Mouse (Mus musculus) midbrain, embryonic 12.5 days (tissue): ENCODE results near the gene Noxred1. TPM values are rescaled to one million over a fixed set of nuclear protein-coding genes. Genes with fewer than 3 reads are reported as not detected.

Experiments used
- ATAC-seq: fragments of 200-750 bp; cut with Nextera tagmentation; 2 replicates; pipeline ENCODE4 v1.8.0; 2017; ENCODE audit warnings: low read depth, moderate TSS enrichment, moderate library complexity; ENCODE audit not compliant: low FRiP score
- H3K27ac ChIP-seq: fragments of 300-500 bp; sonication (generic); replicated peaks from 2 replicates; pipeline ENCODE4 v1.5.1; 2016; ENCODE audit warnings: mild to moderate bottlenecking
- H3K27me3 ChIP-seq: fragments of 300-500 bp; sonication (generic); 2 replicates; pipeline ENCODE4 v1.6.1; 2016; ENCODE audit warnings: mild to moderate bottlenecking
- H3K36me3 ChIP-seq: fragments of 300-500 bp; sonication (generic); 2 replicates; pipeline ENCODE4 v1.6.1; 2016
- H3K4me1 ChIP-seq: fragments of 300-500 bp; sonication (generic); 2 replicates; pipeline ENCODE4 v1.6.1; 2016
- H3K4me2 ChIP-seq: fragments of 300-500 bp; sonication (generic); replicated peaks from 2 replicates; pipeline ENCODE4 v1.6.1; 2016; ENCODE audit warnings: mild to moderate bottlenecking, moderate library complexity
- H3K4me3 ChIP-seq: fragments of 300-500 bp; sonication (generic); 2 replicates; pipeline ENCODE4 v1.5.1; 2016; ENCODE audit warnings: mild to moderate bottlenecking
- H3K9ac ChIP-seq: fragments of 300-500 bp; sonication (generic); replicated peaks from 2 replicates; pipeline ENCODE4 v1.6.1; 2016; ENCODE audit warnings: mild to moderate bottlenecking, moderate library complexity
- H3K9me3 ChIP-seq: fragments of 300-500 bp; sonication (generic); 2 replicates; pipeline ENCODE4 v1.6.1; 2016; ENCODE audit warnings: mild to moderate bottlenecking
- WGBS: fragments of 180-500 bp; shearing (Covaris S2); methylation state at CpG from one replicate; pipeline ENCODE4 v1.1.7; 2016; 5-methylcytosine and 5-hydroxymethylcytosine counted together
- microRNA-seq: library from miRNA; unstranded; fragments of <30 nt; microRNA quantifications from one replicate; pipeline ENCODE4, GENCODE M21; 2017
- polyA plus RNA-seq: library from polyadenylated mRNA; unstranded; fragments of >200 nt; fragmentation: Nextera tagmentation; extraction: Ambion mirVana; gene quantifications from 2 replicates; pipeline ENCODE4 v1.2.1, GENCODE M21; 2016

The Noxred1 gene
- polyA plus RNA-seq, 1 experiment from 2014 or later = 1.8 TPM

DNA sequence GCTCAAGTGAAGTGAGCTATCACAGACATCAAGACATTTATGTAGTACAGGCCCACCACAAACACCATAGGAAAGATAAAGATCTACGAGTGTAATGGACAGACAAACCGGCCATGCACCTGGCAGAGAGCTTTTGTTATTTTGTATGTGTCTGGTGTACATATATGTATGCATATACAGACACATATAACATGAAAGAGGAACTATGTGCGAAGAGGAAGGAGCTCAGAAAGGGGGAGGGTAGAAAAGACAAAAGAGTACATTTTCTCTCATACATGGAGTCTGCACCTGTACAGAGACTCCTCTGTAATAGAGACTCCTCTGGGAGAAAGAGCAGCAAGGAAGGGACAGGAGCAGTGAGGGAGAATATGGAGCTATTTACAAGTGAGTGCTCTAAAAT, 45.5 kb downstream of the Noxred1 start:
- Histone ChIP-seq H3K9ac (no peak overlapping the region), H3K4me1 (0 out of 2 replicates have a peak, but pooled peaks cover 3% of the 10 kb centered on the region), H3K4me3 (no peak overlapping the region), H3K9me3 (no peaks in the 10 kb centered on the region), H3K36me3 (no peaks in the 10 kb centered on the region), H3K27ac (no peak overlapping the region), H3K27me3 (no peaks in the 10 kb centered on the region), H3K4me2 (no peak overlapping the region)
- 89% methylated on average over 3 of the region's 3 CpGs for WGBS
- ATAC-seq = no peak

GRCm38 (mm10) chr12:87177631-87178030, 60.9 kb downstream of the Noxred1 start:
- no peak overlapping the region for H3K27ac ChIP-seq
- WGBS = 93% methylated on average over 4 of the region's 4 CpGs
- no peak overlapping the region for H3K4me2 ChIP-seq
- H3K4me1 ChIP-seq = no peaks in the 10 kb centered on the region
- peaks cover 29% of the 10 kb centered on the region for H3K36me3 ChIP-seq
- no peak for ATAC-seq
- no peak overlapping the region for H3K4me3 ChIP-seq
- H3K9me3 ChIP-seq = no peaks in the 10 kb centered on the region
- no peak overlapping the region for H3K9ac ChIP-seq
- H3K27me3 ChIP-seq = no peaks in the 10 kb centered on the region

GRCm38 (mm10) chr12:87175194-87175946, 63.2 kb downstream of the Noxred1 start:
- no peak overlapping the region for H3K4me3 ChIP-seq
- WGBS = 87% methylated on average over 4 of the region's 4 CpGs
- no peak overlapping the region for H3K4me2 ChIP-seq
- no peaks in the 10 kb centered on the region for H3K4me1 ChIP-seq
- H3K9ac ChIP-seq = no peak overlapping the region
- H3K36me3 ChIP-seq = peaks cover 40% of the 10 kb centered on the region
- H3K27ac ChIP-seq = 0 out of 2 replicates have a peak overlapping the region, but pooled peaks have one; percentile 8
- no peaks in the 10 kb centered on the region for H3K9me3 ChIP-seq
- no peaks in the 10 kb centered on the region for H3K27me3 ChIP-seq
- no peak for ATAC-seq

Small RNA genes within 50 kb of the gene (microRNA-seq; reads per million reads assigned to microRNA genes)
- not detected for gene Gm47293

Other genes with a start within 250 kb of the Noxred1 start
- gene Zdhhc22, start 248.3 kb downstream of the Noxred1 start, polyA plus RNA-seq = 0.98 and 1.9 TPM in 2 replicates
- 1.5 and 1.7 TPM in 2 replicates for gene Tmem63c, start 217.4 kb downstream of the Noxred1 start, polyA plus RNA-seq
- gene Ngb, start 136.2 kb downstream of the Noxred1 start, polyA plus RNA-seq = 0.66 and 0.69 TPM in 2 replicates
- gene Gstz1, start 91.6 kb downstream of the Noxred1 start, polyA plus RNA-seq = 25.5 and 25.7 TPM in 2 replicates
- 16.3 and 17.5 TPM in 2 replicates for gene Pomt2, start 90.8 kb downstream of the Noxred1 start, polyA plus RNA-seq
- 1.1 and 1.9 TPM in 2 replicates for gene Samd15, start 39.0 kb downstream of the Noxred1 start, polyA plus RNA-seq
- gene Tmed8, start 38.3 kb downstream of the Noxred1 start, polyA plus RNA-seq = 5.6 and 6.0 TPM in 2 replicates
- gene Vipas39, start 27.5 kb upstream of the Noxred1 start, polyA plus RNA-seq = 62.1 and 62.2 TPM in 2 replicates
- gene Ahsa1, start 27.7 kb upstream of the Noxred1 start, polyA plus RNA-seq = 188 and 195 TPM in 2 replicates
- gene Ism2, start 61.0 kb upstream of the Noxred1 start, polyA plus RNA-seq = 1.0 and 1.2 TPM in 2 replicates
- 54.8 and 65.2 TPM in 2 replicates for gene Sptlc2, start 149.6 kb upstream of the Noxred1 start, polyA plus RNA-seq
- 281 and 287 TPM in 2 replicates for gene Slirp, start 205.2 kb upstream of the Noxred1 start, polyA plus RNA-seq
- gene Alkbh1, start 205.3 kb upstream of the Noxred1 start, polyA plus RNA-seq = 51.2 and 55.2 TPM in 2 replicates
- gene Snw1, start 233.5 kb upstream of the Noxred1 start, polyA plus RNA-seq = 152 and 155 TPM in 2 replicates